Mouse (Mus musculus): Measurements from ENCODE around the gene Mast4.

Mast4 gene

DNA sequence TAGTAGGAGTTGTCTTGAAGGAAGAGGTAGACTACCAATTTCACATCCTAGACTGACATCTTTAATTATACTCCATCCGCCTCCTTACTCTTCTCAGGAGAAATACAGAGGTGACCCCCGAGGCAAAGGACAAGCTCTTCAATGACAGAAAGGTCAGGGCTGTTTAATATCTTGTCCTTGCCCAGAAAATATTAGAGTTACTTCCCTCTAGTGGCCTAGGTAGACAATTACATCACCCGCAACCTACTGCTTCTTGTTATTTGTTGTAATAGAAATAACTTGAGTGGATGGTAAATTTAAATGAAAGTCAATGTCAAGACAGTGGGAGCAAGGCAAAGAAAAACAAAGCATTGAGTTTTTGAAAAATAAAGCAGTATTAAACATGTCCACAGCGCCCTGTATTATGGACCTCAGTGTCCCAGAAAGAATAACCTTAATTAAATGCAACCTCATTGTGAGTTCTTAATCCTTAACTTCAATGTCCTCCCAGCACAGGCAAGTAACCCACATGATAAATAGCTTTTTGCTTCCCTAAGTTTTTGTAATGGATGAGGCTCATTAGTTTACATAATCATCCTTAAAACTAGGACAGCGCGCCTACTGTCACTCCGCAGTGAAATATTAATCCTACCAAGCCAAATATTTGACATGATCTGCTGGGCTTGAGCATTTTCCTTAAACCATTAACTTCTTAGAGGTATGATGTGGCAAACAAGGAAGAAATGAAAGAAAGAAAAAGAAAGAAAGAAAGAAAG is 408.3 kb downstream of the Mast4 start:
- no peak for DNase-seq (ENCODE audit: low spot score)

DNA sequence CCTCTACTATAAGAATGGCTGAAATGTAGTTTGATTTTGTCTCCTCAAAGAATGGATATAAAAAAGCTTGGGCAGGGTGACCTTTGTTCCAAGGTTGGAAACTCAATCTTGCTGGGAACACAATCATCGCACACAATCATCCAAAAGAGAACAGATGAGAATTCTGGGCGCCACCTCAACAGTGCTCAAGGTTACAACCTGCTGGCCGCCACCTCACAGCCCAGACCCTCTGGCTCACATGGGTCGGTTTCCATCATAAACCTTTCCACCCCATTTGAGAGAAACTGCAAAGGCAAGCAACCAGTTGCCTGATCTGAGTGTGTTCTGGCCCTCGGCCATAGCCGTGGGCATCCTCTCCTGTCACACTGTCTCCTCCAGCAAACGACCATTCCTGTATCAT is 414.6 kb downstream of the Mast4 start:
- no peak for DNase-seq (ENCODE audit: low spot score)

DNA sequence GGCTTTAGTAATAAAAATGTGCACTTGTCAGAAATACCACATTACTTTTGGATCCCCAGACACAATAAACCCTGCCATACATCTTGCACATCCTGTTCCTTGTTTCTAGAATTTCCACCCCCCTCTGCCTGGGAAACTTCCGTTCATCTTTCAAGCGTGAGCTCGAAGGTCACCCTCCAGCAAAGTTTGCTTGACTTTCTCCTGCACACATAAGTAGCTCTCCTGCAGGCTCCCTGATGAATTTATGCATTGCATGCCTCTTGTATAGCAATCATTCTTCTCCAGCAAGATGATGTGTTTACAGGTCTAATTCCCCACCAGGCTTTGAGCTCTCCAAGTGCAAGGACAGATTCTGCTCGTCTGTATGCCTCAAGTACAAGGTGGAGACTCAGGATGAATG is 415.7 kb downstream of the Mast4 start:
- DNase-seq (ENCODE audit: low spot score): no peak

DNA sequence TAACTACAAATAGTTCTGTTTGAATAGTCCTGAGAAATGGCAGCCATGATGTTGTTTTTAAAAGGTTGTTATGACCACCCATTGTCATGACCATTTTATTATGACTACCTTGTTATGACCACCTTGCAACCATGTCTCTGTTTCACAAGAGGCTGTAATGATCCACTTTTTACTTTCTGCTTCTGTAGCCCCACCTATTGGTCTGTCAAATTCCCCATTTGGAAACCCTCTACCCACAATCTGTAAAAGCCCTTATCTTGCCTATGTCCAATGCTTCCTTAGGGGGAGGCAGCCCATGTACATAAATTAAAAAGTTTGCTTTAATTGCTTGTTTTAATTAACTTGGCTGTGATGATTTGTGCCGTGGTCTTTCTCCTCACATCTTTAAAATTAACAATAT is 419.0 kb downstream of the Mast4 start:
- DNase-seq (ENCODE audit: low spot score): no peak

DNA sequence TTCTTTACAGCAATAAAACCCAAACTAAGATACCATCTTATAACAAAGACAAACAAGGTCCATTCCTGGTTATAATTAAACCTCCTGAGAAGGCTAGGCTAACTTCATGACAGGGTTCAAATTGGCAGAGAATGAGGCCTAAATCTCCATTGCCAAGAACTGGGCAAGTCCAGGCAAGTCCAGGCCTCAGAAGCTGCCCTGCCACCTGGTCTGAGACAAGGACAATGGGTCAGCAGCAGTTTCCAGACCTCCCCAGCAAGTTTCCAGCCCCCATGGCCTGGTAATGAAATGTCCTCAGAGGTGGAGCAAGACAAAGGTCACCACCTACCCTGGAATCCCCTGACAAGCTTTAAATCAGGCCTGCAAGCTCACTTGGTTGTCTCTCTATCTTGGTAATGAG is 419.5 kb downstream of the Mast4 start:
- no peak for DNase-seq (ENCODE audit: low spot score)

DNA sequence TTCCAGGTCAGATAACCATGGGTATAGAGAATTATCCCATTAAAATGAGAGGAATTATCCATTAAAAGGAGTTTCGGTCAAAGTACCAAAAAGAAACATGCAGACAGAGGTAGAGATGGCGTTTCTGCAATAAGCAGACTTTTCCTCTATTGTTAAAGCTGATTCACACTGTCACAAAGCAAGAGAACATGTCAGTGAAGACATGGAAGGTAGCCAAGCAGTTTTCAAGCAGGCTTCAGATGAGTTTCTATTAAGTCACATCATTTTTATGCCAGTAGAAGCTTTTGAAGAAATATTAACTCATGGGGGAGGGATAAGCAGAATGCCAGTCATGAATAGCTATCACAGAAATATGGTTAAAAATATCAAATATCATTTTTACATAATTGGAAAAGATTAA is 420.4 kb downstream of the Mast4 start:
- DNase-seq (ENCODE audit: low spot score): peak; percentile 39

DNA sequence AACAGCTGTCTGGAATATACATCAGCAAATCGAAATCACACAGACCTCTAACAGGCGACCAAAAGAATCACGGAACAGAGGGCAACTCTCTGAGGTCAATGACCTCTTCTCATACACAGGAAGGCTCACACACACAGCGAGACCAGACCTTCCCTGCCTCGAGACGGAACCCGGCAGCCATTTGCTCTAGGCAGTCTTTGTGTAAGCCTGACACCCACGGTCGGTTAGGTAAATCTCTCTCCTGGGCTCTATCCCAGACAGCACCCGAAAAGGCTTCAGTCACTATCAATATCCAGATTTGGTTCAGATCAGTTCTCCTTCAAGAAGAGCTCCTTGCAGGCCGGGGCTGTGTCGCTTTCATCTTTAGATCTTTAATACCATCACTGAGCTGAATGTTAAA is 421.4 kb downstream of the Mast4 start:
- no peak for DNase-seq (ENCODE audit: low spot score)

DNA sequence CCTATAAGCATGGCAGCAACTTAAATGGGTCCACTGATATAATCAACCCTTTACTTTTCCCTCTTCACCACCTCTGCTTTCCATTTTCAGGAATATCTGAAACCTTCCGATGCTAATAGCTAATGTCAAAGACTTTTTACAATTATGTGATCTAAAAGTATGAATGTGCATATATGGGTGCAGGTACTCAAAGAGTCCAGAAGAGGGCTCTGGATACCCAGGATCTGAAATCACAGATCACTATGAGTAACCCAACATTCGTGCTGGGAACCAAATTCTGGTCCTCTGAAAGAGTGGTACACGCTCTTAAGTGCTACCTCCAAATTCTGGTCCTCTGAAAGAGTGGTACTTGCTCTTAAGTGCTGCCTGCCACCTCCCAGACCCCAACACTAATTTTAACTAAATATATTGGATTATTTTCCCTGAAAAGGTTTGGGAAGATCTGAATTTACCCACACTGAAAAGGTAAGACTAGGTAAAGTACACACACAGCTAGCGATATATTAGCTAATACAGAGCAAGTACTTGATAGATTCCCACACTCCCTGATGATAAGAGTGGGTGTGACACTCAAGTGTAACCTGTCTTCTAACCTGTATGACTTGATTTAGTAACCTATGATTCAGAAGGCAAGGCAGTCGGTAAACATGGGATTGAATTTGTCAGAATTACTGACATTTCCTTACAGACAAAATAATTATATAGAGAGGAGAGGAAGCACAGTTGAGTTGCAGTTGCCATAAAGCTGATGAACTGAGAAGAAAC is 424.5 kb downstream of the Mast4 start:
- no peak for DNase-seq (ENCODE audit: low spot score)

DNA sequence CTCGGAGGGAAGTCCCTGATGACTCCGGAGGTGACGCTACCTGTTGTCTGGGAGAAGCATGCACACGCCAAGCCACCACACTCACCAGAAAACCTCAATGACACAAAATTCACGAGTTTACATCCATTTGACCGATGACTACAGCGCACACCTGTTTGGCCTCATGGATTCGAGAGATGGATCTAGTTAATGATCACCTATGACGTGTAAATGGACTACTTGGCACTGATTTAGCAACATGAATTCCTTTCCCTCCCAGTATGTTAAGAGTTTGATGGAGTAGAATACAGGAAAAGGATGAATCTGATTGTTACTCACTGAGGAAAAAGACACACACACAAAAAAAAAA is 427.7 kb downstream of the Mast4 start:
- DNase-seq (ENCODE audit: low spot score): no peak

DNA sequence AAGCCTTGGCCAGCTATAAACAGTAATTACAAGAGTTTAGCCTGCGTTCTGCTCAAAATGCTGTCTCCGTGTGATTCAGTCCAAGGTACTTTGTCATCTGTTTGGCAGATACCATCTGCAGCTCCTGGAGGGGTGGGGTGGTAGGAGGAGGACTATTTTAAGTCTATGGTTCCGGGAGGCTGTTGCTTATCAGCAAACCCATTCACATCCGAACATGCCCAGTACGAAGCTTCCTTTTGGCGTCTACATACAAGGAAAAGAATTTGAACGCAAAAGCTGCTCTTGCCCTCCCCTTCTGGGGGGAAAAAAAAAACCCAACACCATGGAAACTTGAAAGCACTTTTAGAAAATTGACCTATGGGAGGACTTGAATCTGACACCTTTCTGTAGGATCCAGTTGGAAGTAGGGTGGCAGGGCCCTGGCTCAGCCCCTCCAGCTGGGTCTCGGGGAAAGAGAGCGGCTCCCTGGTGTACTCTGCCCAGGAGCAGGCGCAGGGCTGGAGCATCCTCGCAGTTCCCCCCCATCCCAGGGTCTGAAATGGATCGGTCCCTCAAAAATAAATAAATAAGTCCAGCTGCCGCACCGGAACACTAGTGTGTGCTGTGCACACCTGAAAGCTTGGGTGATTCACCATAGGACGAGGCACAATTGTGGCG is 428.2 kb downstream of the Mast4 start:
- DNase-seq (ENCODE audit: low spot score): peak; percentile 80

DNA sequence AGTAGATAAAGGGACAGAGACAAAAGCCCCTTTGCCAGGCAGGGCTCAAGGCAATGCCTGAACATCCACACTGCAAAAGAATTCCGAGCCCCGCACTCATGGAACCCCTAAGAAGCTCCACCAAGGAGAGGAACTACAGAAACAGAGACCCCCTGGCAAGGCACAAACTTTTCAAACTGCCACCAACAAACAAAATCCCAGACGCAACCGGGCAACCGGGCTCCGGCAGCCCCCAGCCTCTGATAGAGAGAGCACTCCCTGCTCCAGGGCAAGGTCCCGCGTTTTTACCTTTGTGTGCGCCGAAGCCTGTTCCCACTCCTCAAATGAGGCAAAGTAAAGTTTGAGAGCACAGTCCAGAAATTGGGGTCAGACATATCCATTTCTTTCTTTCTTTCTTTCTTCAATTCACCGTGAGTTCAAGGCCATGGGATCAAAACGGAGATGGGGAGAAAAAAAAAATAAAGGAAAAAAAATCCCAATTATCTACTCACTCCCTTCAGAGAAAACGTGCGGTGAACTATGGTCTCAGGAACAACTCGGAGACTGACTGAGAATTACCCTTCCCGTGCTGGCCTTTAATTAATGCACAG is 428.8 kb downstream of the Mast4 start:
- DNase-seq (ENCODE audit: low spot score): peak; percentile 16

DNA sequence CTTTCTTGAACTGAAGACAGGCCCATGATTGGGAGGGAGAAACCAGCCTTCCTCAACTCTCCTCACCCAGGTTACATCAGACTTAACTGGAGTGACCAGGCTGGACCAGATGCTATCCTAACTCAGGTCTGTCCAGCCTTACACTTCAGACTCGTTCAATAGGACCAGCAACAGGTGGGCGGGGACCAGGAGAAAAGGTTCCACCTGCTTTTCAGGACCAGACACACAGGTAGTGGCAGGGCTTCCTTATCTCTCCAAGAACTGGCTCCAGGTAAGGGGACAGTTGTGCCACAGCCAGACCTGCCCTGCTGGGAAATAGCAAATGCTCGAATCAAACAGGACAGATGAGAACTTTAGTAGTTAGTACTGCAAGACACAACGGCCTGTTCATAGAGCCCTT is 430.6 kb downstream of the Mast4 start:
- no peak for DNase-seq (ENCODE audit: low spot score)

DNA sequence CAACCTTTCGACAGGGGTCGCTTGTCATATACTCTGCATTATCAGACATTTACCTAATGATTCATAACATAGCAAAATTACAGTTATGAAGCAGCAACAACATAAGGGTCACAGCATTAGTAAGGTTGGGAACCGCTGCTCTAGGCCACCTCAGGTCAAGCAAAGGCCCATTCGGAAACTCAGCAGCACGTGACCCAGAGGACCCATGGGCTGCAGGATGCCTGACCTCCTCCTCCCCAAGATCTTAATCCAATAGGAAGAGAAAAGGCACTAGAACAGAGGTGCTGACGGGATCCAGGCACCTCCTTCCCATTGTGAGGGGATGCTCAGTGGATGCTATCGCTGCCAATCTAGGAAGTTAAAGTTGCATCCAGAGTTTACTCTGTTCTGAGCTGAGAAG is 432.2 kb downstream of the Mast4 start:
- no peak for DNase-seq (ENCODE audit: low spot score)

DNA sequence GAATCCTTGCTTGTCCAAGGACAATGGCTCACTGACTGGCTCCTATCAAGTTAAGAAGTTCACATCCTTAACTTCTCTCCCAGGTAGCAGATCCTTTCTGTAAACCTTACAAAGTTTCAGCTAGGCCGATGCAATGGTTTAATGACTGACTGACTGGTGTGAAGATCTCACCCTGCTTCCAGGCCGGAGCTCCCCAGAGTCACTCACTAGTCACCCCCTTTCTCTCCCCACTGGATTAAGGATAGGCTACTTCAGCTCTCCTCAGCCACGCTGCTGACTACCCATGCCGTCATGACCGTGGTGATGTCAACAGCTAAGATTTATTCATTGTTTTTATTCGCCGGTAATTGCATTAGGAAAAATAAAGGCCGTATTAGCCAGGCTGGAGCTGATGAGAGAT is 433.8 kb downstream of the Mast4 start:
- no peak for DNase-seq (ENCODE audit: low spot score)

DNA sequence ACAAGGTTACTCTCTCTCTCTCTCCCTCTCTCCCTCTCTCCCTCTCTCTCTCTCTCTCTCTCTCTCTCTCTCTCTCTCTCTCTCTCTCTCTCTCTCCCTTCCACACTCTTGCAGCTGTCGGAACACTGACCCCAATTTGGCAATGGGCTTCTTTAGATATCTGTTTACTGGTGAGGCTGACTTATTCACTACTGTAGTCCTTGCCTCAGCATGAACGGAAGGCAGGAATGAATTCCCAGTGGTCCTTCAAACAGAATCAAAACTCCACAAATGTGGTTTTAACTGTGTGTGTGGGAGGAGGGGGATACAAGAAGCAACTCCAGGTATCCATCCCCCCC is 434.2 kb downstream of the Mast4 start:
- no peak for DNase-seq (ENCODE audit: low spot score)

DNA sequence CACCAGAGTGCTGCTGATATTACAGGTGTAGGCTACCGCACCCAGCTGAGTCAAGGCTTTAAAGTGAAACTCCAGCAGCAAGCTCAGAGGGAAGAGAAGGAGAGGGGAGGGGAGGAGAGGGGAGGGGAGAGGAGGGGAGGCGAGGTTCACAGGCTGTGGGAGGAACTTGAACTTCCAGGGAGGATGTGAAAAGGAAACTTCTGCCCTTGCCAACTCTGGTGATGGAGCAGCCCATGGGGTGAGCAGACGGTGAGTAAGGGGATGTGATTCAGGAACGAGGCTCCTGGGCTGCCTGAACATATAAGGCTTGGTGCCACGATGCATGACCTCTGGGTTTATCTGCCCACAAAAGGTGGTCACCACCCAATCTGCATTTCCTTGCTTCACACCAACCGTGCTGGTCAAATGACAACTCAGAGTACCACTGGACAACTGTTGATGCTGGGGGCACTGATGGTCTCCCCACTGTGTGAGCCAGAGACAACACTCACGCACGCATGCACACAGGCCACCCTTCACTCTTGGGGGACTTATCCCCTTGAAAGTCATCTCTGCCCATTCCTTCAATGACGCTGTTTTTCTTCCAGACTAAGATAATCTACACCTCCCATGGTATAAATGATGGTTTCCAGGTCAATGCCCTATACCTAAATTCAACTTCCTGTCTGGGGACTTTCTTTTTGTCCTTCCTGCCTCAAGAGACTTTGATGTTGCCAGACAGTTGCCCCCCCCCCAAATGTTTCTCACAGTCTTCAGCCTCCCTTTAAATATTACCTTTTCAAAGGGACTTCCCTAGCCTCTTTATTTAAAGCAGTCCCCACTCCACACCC is 434.8 kb downstream of the Mast4 start:
- peak; percentile 38 for DNase-seq (ENCODE audit: low spot score)

DNA sequence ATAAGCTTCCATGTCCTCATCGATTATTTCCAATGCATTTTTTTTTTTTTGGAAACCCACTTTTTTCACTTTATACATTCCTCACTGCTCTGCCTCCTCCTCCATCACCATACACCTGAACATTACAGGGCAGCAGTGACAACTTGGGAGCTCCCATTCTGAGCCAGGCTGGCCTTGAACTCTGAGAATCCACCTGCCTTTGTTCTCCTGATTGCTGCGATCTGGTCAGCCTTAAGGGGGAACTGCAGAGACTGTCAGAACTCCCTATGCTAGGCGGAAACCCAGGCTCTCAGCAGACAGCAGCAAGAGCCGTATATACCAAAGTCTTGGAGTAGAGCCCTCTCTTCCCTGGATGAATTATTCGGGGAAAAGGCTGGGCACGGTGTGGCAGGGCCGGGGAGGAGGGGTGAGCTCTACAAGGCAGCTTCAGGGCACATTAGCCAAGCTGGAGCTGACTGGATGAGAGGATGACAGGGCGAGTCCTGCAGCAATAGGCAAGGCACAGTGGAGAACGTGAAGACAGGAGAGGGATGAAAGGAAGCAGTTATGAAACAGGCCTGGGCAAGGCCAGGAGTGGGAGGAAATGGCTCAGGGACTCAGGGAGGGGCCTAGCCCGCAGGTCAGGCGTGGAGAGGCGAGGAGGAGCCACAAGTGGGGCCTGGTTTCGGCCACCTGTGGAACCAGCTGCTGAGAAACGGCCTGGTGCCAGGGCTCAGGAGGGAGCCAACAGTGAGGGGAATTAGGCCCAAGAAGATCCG is 435.7 kb downstream of the Mast4 start:
- peak; percentile 46 for DNase-seq (ENCODE audit: low spot score)

DNA sequence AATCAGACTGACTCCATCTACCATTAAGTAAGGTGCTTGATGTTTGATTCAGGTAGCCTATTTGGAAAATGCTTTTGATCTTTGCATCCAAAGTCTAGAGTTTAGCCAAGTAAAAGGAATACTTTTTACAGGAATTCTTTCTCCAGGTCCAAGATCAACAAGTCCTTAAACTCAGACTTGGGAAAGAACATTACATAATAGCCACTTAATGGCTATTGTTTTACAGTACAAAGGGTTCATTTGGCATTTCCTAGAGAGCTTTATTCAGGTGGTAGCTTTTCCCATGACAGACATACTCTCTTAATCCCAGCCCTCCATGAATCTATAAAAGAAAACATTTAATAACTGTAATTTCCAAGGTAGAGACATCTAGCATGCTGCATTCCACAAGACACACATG is 438.0 kb downstream of the Mast4 start:
- no peak for DNase-seq (ENCODE audit: low spot score)

DNA sequence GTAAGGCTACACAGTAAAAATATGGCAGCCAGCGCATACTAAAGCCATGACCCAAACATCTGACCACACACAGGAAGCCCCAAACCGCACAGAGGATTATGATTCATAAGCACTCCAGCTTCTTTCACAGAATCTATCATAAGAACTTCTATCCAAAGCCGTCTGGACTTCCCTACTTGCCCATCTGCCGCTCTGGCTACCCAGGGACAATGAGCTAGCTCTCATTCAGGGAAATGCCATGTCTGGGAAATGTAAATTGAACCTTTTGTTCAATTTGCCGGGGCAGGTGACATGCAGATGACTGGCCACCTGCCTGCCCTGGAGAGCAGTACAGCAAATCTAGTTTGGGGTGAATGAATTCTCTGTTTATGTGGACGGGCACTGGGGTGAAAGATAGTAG is 438.4 kb downstream of the Mast4 start:
- no peak for DNase-seq (ENCODE audit: low spot score)

DNA sequence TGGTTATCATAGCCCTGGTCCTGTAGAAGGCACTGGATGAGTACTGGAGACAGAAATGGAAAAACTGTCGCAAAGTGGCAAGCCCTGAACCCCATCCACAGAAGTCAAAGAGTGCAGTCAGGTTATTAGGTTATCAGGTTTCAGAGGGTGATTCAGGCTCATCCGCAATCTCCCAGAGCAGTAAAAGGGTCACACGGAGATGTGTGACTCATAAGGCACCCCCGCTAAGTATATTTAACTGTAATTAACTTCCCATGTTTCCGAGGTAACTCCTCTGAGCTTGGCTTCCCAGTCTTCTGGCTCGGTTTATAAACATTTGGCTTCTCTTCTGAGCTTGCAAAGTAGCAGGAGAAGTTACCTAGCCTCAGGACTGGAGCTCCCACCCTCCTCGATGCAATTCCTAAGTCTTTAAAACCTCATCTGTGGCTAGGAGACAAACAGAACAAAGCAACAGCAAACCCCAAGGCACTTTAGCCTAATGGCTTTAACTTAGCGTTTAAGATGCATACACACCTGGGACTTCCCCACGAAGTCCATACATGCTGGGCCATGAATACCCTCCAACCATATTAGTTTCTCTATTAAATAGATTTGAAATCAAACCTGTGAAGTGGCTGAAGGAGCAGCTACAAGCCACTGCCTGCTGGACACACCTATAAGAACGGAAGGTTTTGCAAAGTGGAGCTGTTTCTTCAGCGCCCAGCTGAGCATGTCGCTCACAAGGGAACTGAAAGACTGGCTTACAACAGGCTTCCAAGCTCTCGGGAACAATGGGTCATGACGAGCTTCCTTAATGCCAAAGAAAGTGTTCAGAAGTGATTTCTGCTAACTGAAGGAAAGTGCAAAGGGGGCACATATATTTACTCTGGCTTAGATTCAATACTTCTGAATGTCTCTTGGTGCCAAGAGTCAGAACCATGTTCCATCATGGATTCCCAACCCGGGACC is 439.7 kb downstream of the Mast4 start:
- no peak for DNase-seq (ENCODE audit: low spot score)

Measured in adipocyte (in vitro differentiated cells).